Mouse (Mus musculus): ENCODE results near the gene Zscan4-ps1.
"Not testable (repeated sequence)": the region's sequence is repeated elsewhere in the genome, so short reads cannot be mapped to it uniquely, and the experiment has no call there.

Gene Zscan4-ps1

GRCm38 (mm10) chr7:11069591-11069990 is at the start of gene Zscan4-ps1:
Gene Zscan4-ps1, minus strand, starts transcription at chr7:11069691.
- DNase-seq = not testable (repeated sequence)
